Mouse (Mus musculus) limb, embryonic 11.5 days (tissue): ENCODE results near the gene Kalrn. TPM values are rescaled to one million over a fixed set of nuclear protein-coding genes. Genes with fewer than 3 reads are reported as not detected.

ENCODE experiments used
- ATAC-seq: fragments of 200-750 bp; cut with Nextera tagmentation; 2 replicates; pipeline ENCODE4 v1.8.0; 2017; ENCODE audit warnings: low read depth; ENCODE audit not compliant: insufficient number of reproducible peaks, low FRiP score, low TSS enrichment
- DNase-seq: peaks from one replicate; pipeline ENCODE4 v3.0.0-alpha.2; 2015; ENCODE audit warnings: low spot score
- H3K27ac ChIP-seq: fragments of 300-500 bp; sonication (generic); replicated peaks from 2 replicates; pipeline ENCODE4 v1.5.1; 2014; ENCODE audit warnings: low read depth, mild to moderate bottlenecking, low read length
- H3K27me3 ChIP-seq: fragments of 300-500 bp; sonication (generic); 2 replicates; pipeline ENCODE4 v1.6.1; 2014; ENCODE audit warnings: mild to moderate bottlenecking, low read length, mixed read lengths; ENCODE audit not compliant: control insufficient read depth, insufficient read depth
- H3K36me3 ChIP-seq: fragments of 300-500 bp; sonication (generic); 2 replicates; pipeline ENCODE4 v1.6.1; 2014; ENCODE audit warnings: mild to moderate bottlenecking, low read length, moderate library complexity, mixed read lengths; ENCODE audit not compliant: control insufficient read depth, insufficient read depth
- H3K4me1 ChIP-seq: fragments of 300-500 bp; sonication (generic); 2 replicates; pipeline ENCODE4 v1.6.1; 2014; ENCODE audit warnings: low read length, mixed read lengths; ENCODE audit not compliant: control insufficient read depth, insufficient read depth
- H3K4me2 ChIP-seq: fragments of 300-500 bp; sonication (generic); 2 replicates; pipeline ENCODE4 v1.6.1; 2014; ENCODE audit warnings: low read depth, mild to moderate bottlenecking, moderate library complexity; ENCODE audit not compliant: severe bottlenecking
- H3K4me3 ChIP-seq: fragments of 300-500 bp; sonication (generic); 2 replicates; pipeline ENCODE4 v1.5.1; 2014; ENCODE audit warnings: low read depth, low read length
- H3K9ac ChIP-seq: fragments of 300-500 bp; sonication (generic); 2 replicates; pipeline ENCODE4 v1.6.1; 2014; ENCODE audit warnings: mild to moderate bottlenecking, low read length
- H3K9me3 ChIP-seq: fragments of 300-500 bp; sonication (generic); 2 replicates; pipeline ENCODE4 v1.6.1; 2016; ENCODE audit warnings: low read length; ENCODE audit not compliant: control insufficient read depth
- WGBS: fragments of 180-500 bp; shearing (Covaris S2); extraction: QIAGEN DNeasy Blood & Tissue Kit; methylation state at CpG from one replicate; pipeline ENCODE4 v1.1.7; 2014; 5-methylcytosine and 5-hydroxymethylcytosine counted together
- polyA plus RNA-seq: library from polyadenylated mRNA; unstranded; fragments of >200 nt; fragmentation: Nextera tagmentation; extraction: Ambion mirVana; gene quantifications from 2 replicates; pipeline ENCODE4 v1.2.1, GENCODE M21; 2014

Kalrn gene
- polyA plus RNA-seq, 1 experiment from 2014 or later = 11.5 TPM

GRCm38 (mm10) chr16:34262731-34263460 is 310.4 kb downstream of the Kalrn start:
- Histone ChIP-seq H3K27ac (no peak overlapping the region), H3K4me1 (no peaks in the 10 kb centered on the region), H3K9me3 (no peaks in the 10 kb centered on the region), H3K27me3 (no peaks in the 10 kb centered on the region), H3K9ac (no peak overlapping the region), H3K36me3 (no peaks in the 10 kb centered on the region), H3K4me2 (no peak overlapping the region), H3K4me3 (no peak overlapping the region)
- ATAC-seq (no peak), DNase-seq (no peak)
- WGBS = 87% methylated on average over 22 of the region's 22 CpGs

GRCm38 (mm10) chr16:34260971-34261924 is 312.1 kb downstream of the Kalrn start:
- Histone ChIP-seq H3K27me3 (no peaks in the 10 kb centered on the region), H3K4me2 (no peak overlapping the region), H3K36me3 (no peaks in the 10 kb centered on the region), H3K9me3 (no peaks in the 10 kb centered on the region), H3K9ac (no peak overlapping the region), H3K4me3 (no peak overlapping the region), H3K4me1 (no peaks in the 10 kb centered on the region), H3K27ac (no peak overlapping the region)
- 30% methylated on average over 10 of the region's 10 CpGs for WGBS
- ATAC-seq = no peak
- no peak for DNase-seq

- no peak overlapping the region for H3K4me2 ChIP-seq
- H3K27ac ChIP-seq = no peak overlapping the region
- no peak overlapping the region for H3K9ac ChIP-seq
- no peaks in the 10 kb centered on the region for H3K9me3 ChIP-seq
- no peak overlapping the region for H3K4me3 ChIP-seq
- 81% methylated on average over 2 of the region's 2 CpGs for WGBS
- DNase-seq = no peak
- no peaks in the 10 kb centered on the region for H3K4me1 ChIP-seq
- no peak for ATAC-seq
- H3K27me3 ChIP-seq = no peaks in the 10 kb centered on the region
- H3K36me3 ChIP-seq = no peaks in the 10 kb centered on the region
Measured at GRCm38 (mm10) chr16:34254646-34255022, 318.7 kb downstream of the Kalrn start.

- DNase-seq (no peak), ATAC-seq (no peak)
- H3K9me3 ChIP-seq = no peaks in the 10 kb centered on the region
- H3K4me1 ChIP-seq = no peaks in the 10 kb centered on the region
- H3K9ac ChIP-seq = no peak overlapping the region
- no peaks in the 10 kb centered on the region for H3K27me3 ChIP-seq
- H3K27ac ChIP-seq = no peak overlapping the region
- H3K4me3 ChIP-seq = no peak overlapping the region
- no peak overlapping the region for H3K4me2 ChIP-seq
- 82% methylated on average over 4 of the region's 4 CpGs for WGBS
- H3K36me3 ChIP-seq = no peaks in the 10 kb centered on the region
Measured at GRCm38 (mm10) chr16:34254002-34254645, 319.2 kb downstream of the Kalrn start.

GRCm38 (mm10) chr16:34252670-34253069 is 320.7 kb downstream of the Kalrn start:
- no peak overlapping the region for H3K4me2 ChIP-seq
- no peak overlapping the region for H3K27ac ChIP-seq
- ATAC-seq (no peak), DNase-seq (no peak)
- no peaks in the 10 kb centered on the region for H3K9me3 ChIP-seq
- H3K4me3 ChIP-seq = no peak overlapping the region
- WGBS = 92% methylated on average over 3 of the region's 3 CpGs
- H3K9ac ChIP-seq = no peak overlapping the region
- no peaks in the 10 kb centered on the region for H3K4me1 ChIP-seq
- H3K36me3 ChIP-seq = no peaks in the 10 kb centered on the region
- H3K27me3 ChIP-seq = no peaks in the 10 kb centered on the region

- Histone ChIP-seq H3K27ac (no peak overlapping the region), H3K4me2 (no peak overlapping the region), H3K9ac (no peak overlapping the region), H3K27me3 (no peaks in the 10 kb centered on the region), H3K4me1 (no peaks in the 10 kb centered on the region), H3K4me3 (no peak overlapping the region), H3K9me3 (no peaks in the 10 kb centered on the region), H3K36me3 (no peaks in the 10 kb centered on the region)
- no peak for ATAC-seq
- WGBS = 78% methylated on average over 4 of the region's 4 CpGs
- DNase-seq = no peak
Measured at GRCm38 (mm10) chr16:34248256-34248655, 325.1 kb downstream of the Kalrn start.

GRCm38 (mm10) chr16:34241936-34242729 is 331.2 kb downstream of the Kalrn start:
- H3K9ac ChIP-seq = no peak overlapping the region
- no peak for ATAC-seq
- no peaks in the 10 kb centered on the region for H3K27me3 ChIP-seq
- H3K9me3 ChIP-seq = no peaks in the 10 kb centered on the region
- no peak overlapping the region for H3K27ac ChIP-seq
- H3K4me1 ChIP-seq = no peaks in the 10 kb centered on the region
- no peaks in the 10 kb centered on the region for H3K36me3 ChIP-seq
- H3K4me3 ChIP-seq = no peak overlapping the region
- no peak for DNase-seq
- WGBS = 95% methylated on average over 16 of the region's 16 CpGs
- H3K4me2 ChIP-seq = no peak overlapping the region

GRCm38 (mm10) chr16:34239618-34240017 is 333.7 kb downstream of the Kalrn start:
- 86% methylated on average over 4 of the region's 4 CpGs for WGBS
- Histone ChIP-seq H3K27ac (no peak overlapping the region), H3K9me3 (no peaks in the 10 kb centered on the region), H3K36me3 (no peaks in the 10 kb centered on the region), H3K4me3 (no peak overlapping the region), H3K4me1 (no peaks in the 10 kb centered on the region), H3K27me3 (no peaks in the 10 kb centered on the region), H3K9ac (no peak overlapping the region), H3K4me2 (no peak overlapping the region)
- DNase-seq (no peak), ATAC-seq (no peak)
